Mouse (Mus musculus) G1E-ER4 (cell line): ENCODE data around the gene Htra1. TPM values are rescaled to one million over a fixed set of nuclear protein-coding genes. Genes with fewer than 3 reads are reported as not detected.

ENCODE experiments used
- GATA1 ChIP-seq: IDR thresholded peaks from one replicate; pipeline ENCODE4 v1.8.0; 2012; ENCODE audit warnings: low read length, inconsistent platforms
- polyA plus RNA-seq: library from polyadenylated mRNA; stranded (reverse); fragments of >175 nt; gene quantifications from 2 replicates; pipeline ENCODE4 v1.2.3, GENCODE M21; 2012

The Htra1 gene
- polyA plus RNA-seq, 1 experiment = not detected

GRCm38 (mm10) chr7:130972767-130973166, 36.9 kb downstream of the Htra1 start:
- TF ChIP-seq GATA1 = no peak

- no peak for TF ChIP-seq GATA1
These were observed 40.5 kb downstream of the Htra1 start for GRCm38 (mm10) chr7:130976305-130976935.

- TF ChIP-seq GATA1 = no peak
These were observed 42.0 kb downstream of the Htra1 start for GRCm38 (mm10) chr7:130977794-130978521.

GRCm38 (mm10) chr7:130978545-130978944, 42.6 kb downstream of the Htra1 start:
- TF ChIP-seq GATA1 = no peak

DNA sequence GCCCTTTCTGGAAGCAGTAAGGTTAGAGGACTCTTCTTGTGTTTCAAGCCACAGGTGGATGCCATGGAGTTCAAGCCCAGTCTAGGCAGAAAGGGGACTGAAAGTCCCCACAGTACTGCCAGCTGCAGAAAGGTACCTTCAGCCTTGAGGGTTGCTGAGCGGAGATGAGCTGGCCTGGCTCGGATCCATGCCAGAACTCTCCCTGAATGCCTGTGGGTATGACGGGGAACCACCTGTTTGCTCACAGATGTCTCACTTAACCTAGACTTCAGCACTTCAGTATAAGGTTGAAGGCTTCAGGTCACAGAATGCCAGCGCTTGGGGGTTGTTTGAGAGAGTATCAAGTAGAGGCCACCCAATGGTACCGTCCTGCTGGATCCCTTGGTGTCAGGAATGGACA, 44.2 kb downstream of the Htra1 start:
- no peak for TF ChIP-seq GATA1

DNA sequence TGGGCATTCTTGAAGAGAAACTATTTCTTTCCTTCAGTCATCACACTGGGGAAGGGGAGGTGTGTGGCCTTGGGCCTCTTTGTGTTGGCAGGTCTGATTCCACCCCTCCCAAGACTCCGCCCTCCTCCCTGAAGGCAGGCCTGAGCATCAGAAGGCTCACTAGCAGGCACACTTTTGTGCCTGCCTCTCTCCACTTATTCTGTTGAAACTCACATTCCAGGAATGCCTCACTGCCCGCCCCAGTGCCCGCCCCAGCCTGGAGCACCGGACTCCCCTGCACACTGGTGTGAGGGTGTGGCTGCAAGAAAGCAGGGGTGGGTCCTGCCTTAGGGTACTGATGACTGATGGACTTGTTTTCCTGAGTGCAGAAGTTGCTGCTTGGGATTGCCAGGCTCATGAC, 46.5 kb downstream of the Htra1 start:
- no peak for TF ChIP-seq GATA1

- TF ChIP-seq GATA1 = no peak
These were observed 47.0 kb downstream of the Htra1 start for GRCm38 (mm10) chr7:130982881-130983280.

- no peak for TF ChIP-seq GATA1
These were observed 48.4 kb downstream of the Htra1 start for GRCm38 (mm10) chr7:130984294-130984693.

GRCm38 (mm10) chr7:130985193-130985592, 49.3 kb downstream of the Htra1 start:
- no peak for TF ChIP-seq GATA1

GRCm38 (mm10) chr7:130985716-130986115, 49.8 kb downstream of the Htra1 start:
- TF ChIP-seq GATA1 = no peak

DNA sequence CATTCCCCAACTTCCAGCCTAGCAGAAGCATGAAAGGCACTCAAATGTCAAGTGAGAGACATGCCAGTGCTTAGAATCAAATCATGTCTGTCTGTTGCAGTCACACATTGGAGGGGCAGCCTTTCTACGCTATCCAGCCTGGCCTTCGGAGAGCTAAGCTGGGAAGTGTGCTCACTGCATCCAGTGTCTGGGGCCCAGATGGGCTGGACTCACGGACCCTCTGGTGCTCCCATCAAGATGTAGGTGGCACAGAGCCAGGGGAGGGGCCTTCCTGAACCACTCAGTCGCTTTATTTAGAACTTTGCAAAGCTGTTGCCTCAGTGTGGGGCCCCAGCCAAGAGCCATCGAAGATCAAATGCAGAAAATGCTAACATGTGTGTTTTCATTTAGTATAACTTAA, 52.2 kb downstream of the Htra1 start:
- TF ChIP-seq GATA1 = no peak

DNA sequence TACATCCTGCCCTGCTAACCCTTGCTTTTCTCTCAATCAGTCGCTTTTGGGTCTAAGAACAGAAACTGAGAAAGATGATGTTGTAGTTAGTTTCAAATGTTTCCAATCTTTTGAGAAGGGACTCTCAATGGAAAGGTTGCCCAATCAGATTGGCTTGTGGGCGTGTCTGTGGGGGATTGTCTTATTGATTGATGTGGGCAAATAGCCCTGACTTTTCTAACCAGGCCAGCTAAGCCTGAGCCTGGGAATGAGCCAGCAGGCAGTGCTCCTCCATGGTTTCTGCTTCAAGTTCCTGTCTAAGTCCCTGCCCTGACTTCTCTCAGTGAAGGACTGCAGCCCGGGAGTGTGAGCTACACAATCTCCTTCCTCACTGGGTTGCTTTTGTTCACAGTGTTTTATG, 53.5 kb downstream of the Htra1 start:
- TF ChIP-seq GATA1 = no peak

- TF ChIP-seq GATA1 = no peak
These were observed 55.4 kb downstream of the Htra1 start for GRCm38 (mm10) chr7:130991174-130991789.

GRCm38 (mm10) chr7:130993907-130994306, 58.0 kb downstream of the Htra1 start:
- TF ChIP-seq GATA1 = no peak

GRCm38 (mm10) chr7:131001976-131002726, 66.2 kb downstream of the Htra1 start:
- TF ChIP-seq GATA1 = no peak

DNA sequence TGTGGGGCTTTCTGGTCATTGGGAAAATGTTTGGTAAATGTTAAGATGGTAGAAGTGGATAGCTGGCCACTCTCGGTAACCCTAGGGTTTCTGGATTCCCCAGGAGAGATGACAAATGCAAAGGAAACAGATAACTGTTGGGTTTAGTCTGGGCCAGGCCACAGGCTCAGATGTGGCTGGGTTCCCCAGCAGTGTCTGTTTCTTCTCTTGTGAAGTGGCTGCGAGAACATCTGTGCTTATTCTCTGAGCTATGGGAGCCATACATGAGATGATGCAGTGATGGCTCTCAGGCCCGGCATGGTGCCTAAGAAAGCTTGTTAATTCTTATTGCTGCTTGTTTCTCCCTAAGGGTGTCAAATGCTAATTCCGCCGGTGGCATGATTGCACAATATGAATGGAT, 68.2 kb downstream of the Htra1 start:
- no peak for TF ChIP-seq GATA1
